Mouse (Mus musculus): ENCODE results near the gene Olfr653. TPM values are rescaled to one million over a fixed set of nuclear protein-coding genes. Genes with fewer than 3 reads are reported as not detected.

Olfr653 gene
- not detected for total RNA-seq (2023)

DNA sequence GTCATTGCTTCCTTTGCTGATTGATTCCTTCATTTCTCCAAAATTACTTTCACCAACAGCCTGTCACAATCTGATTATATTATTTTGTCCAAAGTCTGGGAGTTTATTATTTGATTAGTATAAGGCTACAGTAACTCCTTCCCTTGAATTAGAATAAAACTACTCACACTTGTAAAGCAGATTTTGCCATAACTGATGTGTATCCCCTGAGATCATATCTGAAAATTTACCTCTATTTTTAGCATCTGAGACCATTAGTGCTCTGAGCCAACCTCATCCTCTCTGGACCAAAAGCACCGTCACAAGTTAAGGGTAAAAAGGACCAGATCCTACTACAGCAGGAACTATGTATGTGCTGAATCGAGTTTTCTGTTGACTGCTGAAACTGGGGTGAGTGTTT lies at the start of gene Olfr653:
TSS of gene Olfr653 (plus strand) at position 301 of the 400 bp plus-strand sequence.

GRCm38 (mm10) chr7:104549833-104550232 lies 27.3 kb upstream of the Olfr653 start, which contains the start of gene Olfr651:
Olfr651 (plus strand) TSS chr7:104550133.

GRCm38 (mm10) chr7:104560601-104561000 lies 16.5 kb upstream of the Olfr653 start, which contains the start of gene Olfr652:
Olfr652 (plus strand) TSS chr7:104560901.

GRCm38 (mm10) chr7:104586725-104587124 lies 9.6 kb downstream of the Olfr653 start, which contains the start of gene Olfr654:
Olfr654 (plus strand) TSS chr7:104587025.

DNA sequence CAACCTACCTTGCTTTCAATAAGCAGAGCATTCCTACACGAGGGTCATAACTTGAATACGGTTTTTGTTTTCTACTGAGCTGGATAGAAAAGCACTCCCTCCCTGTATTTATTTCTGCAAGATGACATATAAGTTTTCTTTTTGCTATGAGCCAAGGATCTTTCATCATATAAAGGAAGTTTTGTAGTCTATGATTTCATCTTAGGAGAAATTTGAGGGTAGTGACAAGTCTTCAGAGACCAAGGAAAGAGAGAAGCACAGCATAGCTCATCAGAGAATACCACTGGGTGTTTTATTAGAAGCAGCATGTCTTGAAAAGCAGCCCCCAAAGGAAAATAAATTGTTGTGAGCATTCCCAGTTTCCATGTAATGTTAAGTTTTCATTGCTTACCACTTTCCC lies 24.6 kb downstream of the Olfr653 start, which contains the start of gene Olfr655:
TSS of gene Olfr655 (minus strand) at position 101 of the 400 bp plus-strand sequence.

DNA sequence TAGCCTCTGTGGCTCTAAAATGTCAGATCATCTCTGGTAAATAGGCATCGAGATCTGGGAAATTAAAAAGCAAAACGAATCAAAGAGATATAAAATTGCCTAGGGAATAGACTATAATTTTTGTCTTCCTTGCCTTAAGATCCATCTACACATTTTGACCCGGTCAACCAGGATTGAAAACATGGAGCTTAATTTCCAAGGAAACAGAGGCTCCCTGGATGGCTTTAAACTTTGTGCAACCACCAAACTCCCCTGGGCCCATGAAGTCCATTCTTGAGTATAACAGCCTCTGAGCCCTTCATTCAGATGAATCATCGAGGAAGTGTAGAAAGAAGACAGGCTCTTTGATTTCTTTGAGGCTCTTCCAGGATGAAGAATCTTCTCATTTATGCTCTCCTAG lies 36.5 kb downstream of the Olfr653 start, which contains the start of gene Olfr656:
TSS of gene Olfr656 (plus strand) at position 301 of the 400 bp plus-strand sequence.

GRCm38 (mm10) chr7:104624494-104624893 lies 47.4 kb downstream of the Olfr653 start, which contains the start of gene Olfr657:
Olfr657 (plus strand) TSS chr7:104624794.

Other genes with a start within 250 kb of the Olfr653 start
- 1 to 10 TPM; 1.5 to 1.6 TPM for gene Trim34b, start 247.8 kb upstream of the Olfr653 start, total RNA-seq (2023)
- 10 to 100 TPM; 29.1 to 32.0 TPM for gene Trim12c, start 224.0 kb upstream of the Olfr653 start, total RNA-seq (2023)
- 10 to 100 TPM; 55.8 to 60.5 TPM for gene Trim30b, start 207.4 kb upstream of the Olfr653 start, total RNA-seq (2023)
- under 1 TPM; 0.64 to 0.73 TPM for gene Trim30c, start 176.5 kb upstream of the Olfr653 start, total RNA-seq (2023)
- gene Trim30a, start 112.1 kb upstream of the Olfr653 start, total RNA-seq (2023) = 10 to 100 TPM; 39.9 to 50.2 TPM
- 10 to 100 TPM in 1 of 2 experiments, 1 to 10 TPM in 1; 9.8 to 10.1 TPM for gene Trim30d, start 69.5 kb upstream of the Olfr653 start, total RNA-seq (2023)
- gene Olfr651, start 27.2 kb upstream of the Olfr653 start, total RNA-seq (2023) = not detected
- not detected for gene Olfr652, start 16.4 kb upstream of the Olfr653 start, total RNA-seq (2023)
- not detected for gene Olfr654, start 9.7 kb downstream of the Olfr653 start, total RNA-seq (2023)
- gene Olfr655, start 24.5 kb downstream of the Olfr653 start, total RNA-seq (2023) = not detected
- gene Olfr656, start 36.6 kb downstream of the Olfr653 start, total RNA-seq (2023) = under 1 TPM in 1 of 2 experiments, not detected in 1; 0.09 TPM
- not detected for gene Olfr657, start 47.5 kb downstream of the Olfr653 start, total RNA-seq (2023)
- not detected for gene Olfr658, start 70.0 kb downstream of the Olfr653 start, total RNA-seq (2023)
- gene Olfr659, start 89.4 kb downstream of the Olfr653 start, total RNA-seq (2023) = not detected
- gene Olfr661, start 109.2 kb downstream of the Olfr653 start, total RNA-seq (2023) = not detected
- not detected for gene Usp17le, start 200.2 kb downstream of the Olfr653 start, total RNA-seq (2023)

Data from neutrophil, adult 59 days (primary cell).